Mouse (Mus musculus): Measurements from ENCODE around the gene Gpr155. TPM values are rescaled to one million over a fixed set of nuclear protein-coding genes. Genes with fewer than 3 reads are reported as not detected.

The Gpr155 gene
- total and polyA plus RNA-seq, 2 experiments, result 15.1 to 19.9 TPM

DNA sequence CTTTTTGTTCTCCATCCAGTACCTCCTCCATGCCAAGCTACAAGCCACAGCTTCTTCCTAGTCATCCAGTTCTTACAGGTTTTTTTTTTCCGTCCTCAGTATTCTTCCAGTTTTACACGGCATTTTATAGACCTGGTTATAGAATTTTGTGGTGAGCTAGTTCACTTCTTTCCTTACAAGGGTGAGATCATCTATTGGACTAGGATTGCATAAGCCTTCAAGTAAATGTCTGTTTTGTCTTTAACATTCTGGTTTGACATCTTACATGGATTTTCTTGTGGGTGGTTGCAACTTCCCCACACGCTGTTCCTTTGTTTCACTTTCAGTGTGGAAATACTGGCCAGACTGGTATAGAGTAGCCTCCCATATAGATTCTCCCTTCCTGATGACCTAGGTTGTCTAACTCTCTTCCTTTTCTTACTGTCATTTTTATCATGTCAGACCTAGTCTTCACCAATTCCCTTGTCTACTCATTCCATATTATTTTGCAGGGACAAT is 10.5 kb upstream of the Gpr155 start:
- DNase-seq (ENCODE audit: extremely low read depth, low read depth, low spot score), result no peak
- H3K9ac ChIP-seq (ENCODE audit: low read depth, low read length), result no peak overlapping the region
- H3K27ac ChIP-seq (replicated peaks; ENCODE audit: insufficient read depth, low read depth, low read length), result no peak overlapping the region
- no peaks in the 10 kb centered on the region for H3K79me2 ChIP-seq (ENCODE audit: control insufficient read depth, insufficient read depth, low read length)
- no peaks in the 10 kb centered on the region for H3K27me3 ChIP-seq (ENCODE audit: control insufficient read depth, insufficient read depth, low read length)
- H3K4me3 ChIP-seq (ENCODE audit: insufficient read depth, low read depth, low read length), result no peak overlapping the region
- no peaks in the 10 kb centered on the region for H3K4me1 ChIP-seq (ENCODE audit: control insufficient read depth, insufficient read depth, low read length)
- TF ChIP-seq POLR2A (IDR thresholded peaks at IDR 0.05; ENCODE audit: extremely low read depth, insufficient read depth, low read length) (no peak), CTCF (IDR thresholded peaks at IDR 0.05; ENCODE audit: low read depth, low read length) (no peak)
- no peaks in the 10 kb centered on the region for H3K36me3 ChIP-seq (ENCODE audit: control insufficient read depth, insufficient read depth, low read length)
- WGBS, result 81% methylated on average over 3 of the region's 3 CpGs

DNA sequence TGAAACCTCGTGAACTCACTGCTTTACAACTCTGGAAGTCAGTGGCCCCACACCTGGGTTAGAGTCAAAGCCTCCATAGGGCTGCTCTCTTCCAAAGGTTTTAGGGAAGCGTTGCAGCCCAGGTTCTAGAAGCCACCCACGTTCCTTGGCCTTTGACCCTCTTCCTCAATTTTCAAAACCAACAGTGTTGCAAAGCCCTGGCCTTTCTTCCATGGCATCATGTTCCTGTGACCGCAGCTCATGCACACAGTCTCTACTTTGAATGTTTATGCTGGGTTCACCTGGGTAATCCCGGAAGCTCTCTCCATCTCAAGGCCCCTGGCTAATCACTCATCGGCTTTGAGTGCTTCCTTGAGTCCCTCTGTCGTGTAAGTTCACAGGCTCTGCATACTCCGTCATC is 9.1 kb upstream of the Gpr155 start:
- 77% methylated on average over 8 of the region's 8 CpGs for WGBS
- Histone ChIP-seq H3K36me3 (ENCODE audit: control insufficient read depth, insufficient read depth, low read length) (no peaks in the 10 kb centered on the region), H3K9ac (ENCODE audit: low read depth, low read length) (no peak overlapping the region), H3K79me2 (ENCODE audit: control insufficient read depth, insufficient read depth, low read length) (no peaks in the 10 kb centered on the region), H3K4me1 (ENCODE audit: control insufficient read depth, insufficient read depth, low read length) (peaks cover under 1% of the 10 kb centered on the region; the same call in 1 of the 2 replicates), H3K27me3 (ENCODE audit: control insufficient read depth, insufficient read depth, low read length) (no peaks in the 10 kb centered on the region), H3K4me3 (ENCODE audit: insufficient read depth, low read depth, low read length) (no peak overlapping the region), H3K27ac (replicated peaks; ENCODE audit: insufficient read depth, low read depth, low read length) (no peak overlapping the region)
- no peak for TF ChIP-seq CTCF (IDR thresholded peaks at IDR 0.05; ENCODE audit: low read depth, low read length)
- no peak for TF ChIP-seq POLR2A (IDR thresholded peaks at IDR 0.05; ENCODE audit: extremely low read depth, insufficient read depth, low read length)
- no peak for DNase-seq (ENCODE audit: extremely low read depth, low read depth, low spot score)

GRCm38 (mm10) chr2:73394476-73394875 is 8.1 kb upstream of the Gpr155 start:
- TF ChIP-seq CTCF (IDR thresholded peaks at IDR 0.05; ENCODE audit: low read depth, low read length), result no peak
- no peak for TF ChIP-seq POLR2A (IDR thresholded peaks at IDR 0.05; ENCODE audit: extremely low read depth, insufficient read depth, low read length)
- Histone ChIP-seq H3K9ac (ENCODE audit: low read depth, low read length) (no peak overlapping the region), H3K27ac (replicated peaks; ENCODE audit: insufficient read depth, low read depth, low read length) (no peak overlapping the region), H3K36me3 (ENCODE audit: control insufficient read depth, insufficient read depth, low read length) (no peaks in the 10 kb centered on the region), H3K27me3 (ENCODE audit: control insufficient read depth, insufficient read depth, low read length) (no peaks in the 10 kb centered on the region), H3K4me3 (ENCODE audit: insufficient read depth, low read depth, low read length) (no peak overlapping the region), H3K79me2 (ENCODE audit: control insufficient read depth, insufficient read depth, low read length) (no peaks in the 10 kb centered on the region), H3K4me1 (ENCODE audit: control insufficient read depth, insufficient read depth, low read length) (peaks cover 3% of the 10 kb centered on the region)
- 87% methylated on average over 3 of the region's 3 CpGs for WGBS
- DNase-seq (ENCODE audit: extremely low read depth, low read depth, low spot score), result no peak

GRCm38 (mm10) chr2:73392772-73393171 is 6.4 kb upstream of the Gpr155 start:
- peaks cover 3% of the 10 kb centered on the region for H3K4me1 ChIP-seq (ENCODE audit: control insufficient read depth, insufficient read depth, low read length)
- TF ChIP-seq POLR2A (IDR thresholded peaks at IDR 0.05; ENCODE audit: extremely low read depth, insufficient read depth, low read length) (no peak), CTCF (IDR thresholded peaks at IDR 0.05; ENCODE audit: low read depth, low read length) (no peak)
- H3K9ac ChIP-seq (ENCODE audit: low read depth, low read length), result no peak overlapping the region
- H3K79me2 ChIP-seq (ENCODE audit: control insufficient read depth, insufficient read depth, low read length), result no peaks in the 10 kb centered on the region
- H3K4me3 ChIP-seq (ENCODE audit: insufficient read depth, low read depth, low read length), result no peak overlapping the region
- 90% methylated on average over 2 of the region's 2 CpGs for WGBS
- no peaks in the 10 kb centered on the region for H3K27me3 ChIP-seq (ENCODE audit: control insufficient read depth, insufficient read depth, low read length)
- no peak overlapping the region for H3K27ac ChIP-seq (replicated peaks; ENCODE audit: insufficient read depth, low read depth, low read length)
- no peaks in the 10 kb centered on the region for H3K36me3 ChIP-seq (ENCODE audit: control insufficient read depth, insufficient read depth, low read length)
- DNase-seq (ENCODE audit: extremely low read depth, low read depth, low spot score), result no peak

GRCm38 (mm10) chr2:73389951-73390350 is 3.6 kb upstream of the Gpr155 start:
- TF ChIP-seq CTCF (IDR thresholded peaks at IDR 0.05; ENCODE audit: low read depth, low read length) (no peak), POLR2A (IDR thresholded peaks at IDR 0.05; ENCODE audit: extremely low read depth, insufficient read depth, low read length) (no peak)
- H3K79me2 ChIP-seq (ENCODE audit: control insufficient read depth, insufficient read depth, low read length), result no peaks in the 10 kb centered on the region
- no peak overlapping the region for H3K9ac ChIP-seq (ENCODE audit: low read depth, low read length)
- H3K27me3 ChIP-seq (ENCODE audit: control insufficient read depth, insufficient read depth, low read length), result no peaks in the 10 kb centered on the region
- no peaks in the 10 kb centered on the region for H3K36me3 ChIP-seq (ENCODE audit: control insufficient read depth, insufficient read depth, low read length)
- no peak for DNase-seq (ENCODE audit: extremely low read depth, low read depth, low spot score)
- peaks cover 4% of the 10 kb centered on the region for H3K4me1 ChIP-seq (ENCODE audit: control insufficient read depth, insufficient read depth, low read length)
- 74% methylated on average over 3 of the region's 3 CpGs for WGBS
- no peak overlapping the region for H3K27ac ChIP-seq (replicated peaks; ENCODE audit: insufficient read depth, low read depth, low read length)
- H3K4me3 ChIP-seq (ENCODE audit: insufficient read depth, low read depth, low read length), result no peak overlapping the region

DNA sequence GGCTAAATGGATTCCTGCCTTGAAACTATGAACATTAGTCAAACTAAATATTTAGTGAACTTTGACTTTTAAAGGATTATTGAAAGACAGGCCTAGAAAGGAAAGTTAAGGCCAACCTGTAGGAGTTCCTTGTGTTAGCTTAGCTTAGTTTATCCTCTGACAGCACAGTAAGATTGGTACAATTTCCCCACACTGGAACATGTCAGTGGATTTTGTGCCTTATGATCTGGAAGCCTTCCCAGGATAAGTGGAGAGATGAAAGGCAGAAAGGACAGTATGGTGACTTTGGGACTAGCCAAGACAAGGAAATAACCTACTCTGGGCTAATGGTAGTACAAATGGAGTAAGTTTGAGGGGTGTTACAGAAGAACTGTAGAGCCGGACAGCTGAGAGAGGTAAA is 1.4 kb upstream of the Gpr155 start:
- no peak for TF ChIP-seq CTCF (IDR thresholded peaks at IDR 0.05; ENCODE audit: low read depth, low read length)
- TF ChIP-seq POLR2A (IDR thresholded peaks at IDR 0.05; ENCODE audit: extremely low read depth, insufficient read depth, low read length), result no peak
- Histone ChIP-seq H3K9ac (ENCODE audit: low read depth, low read length) (no peak overlapping the region), H3K27ac (replicated peaks; ENCODE audit: insufficient read depth, low read depth, low read length) (no peak overlapping the region), H3K4me1 (ENCODE audit: control insufficient read depth, insufficient read depth, low read length) (peaks cover 4% of the 10 kb centered on the region), H3K4me3 (ENCODE audit: insufficient read depth, low read depth, low read length) (no peak overlapping the region), H3K79me2 (ENCODE audit: control insufficient read depth, insufficient read depth, low read length) (peaks cover 5% of the 10 kb centered on the region), H3K27me3 (ENCODE audit: control insufficient read depth, insufficient read depth, low read length) (no peaks in the 10 kb centered on the region), H3K36me3 (ENCODE audit: control insufficient read depth, insufficient read depth, low read length) (no peaks in the 10 kb centered on the region)
- WGBS, result 92% methylated on average over 1 of the region's 1 CpGs
- DNase-seq (ENCODE audit: extremely low read depth, low read depth, low spot score), result peak; percentile 62
